Mouse (Mus musculus) right cerebral cortex, postnatal 25 days (tissue): ENCODE measurements around the gene Wfdc16.
"Not testable (repeated sequence)": the region's sequence is repeated elsewhere in the genome, so short reads cannot be mapped to it uniquely, and the experiment has no call there.

ENCODE experiments used
- DNase-seq: peaks from one replicate; pipeline ENCODE4 v3.0.0; 2022

Gene Wfdc16

DNA sequence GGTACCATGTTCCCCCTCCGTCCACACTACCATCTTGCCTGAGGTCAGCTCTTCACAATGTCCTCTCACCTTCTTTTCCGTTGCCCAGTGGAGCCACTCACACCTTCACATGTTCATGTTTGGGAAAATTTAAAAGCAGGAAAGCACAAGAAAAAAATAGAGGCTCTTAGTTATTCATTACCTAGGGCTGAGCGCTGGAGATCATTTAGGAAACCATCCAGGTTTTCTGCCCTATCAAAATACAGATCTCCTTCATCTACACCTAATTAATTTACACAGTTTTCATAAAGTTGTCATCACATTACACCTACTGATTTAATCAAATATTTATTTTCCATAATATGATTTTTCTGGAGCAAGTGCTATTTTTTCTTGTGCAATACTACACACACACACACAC is at the start of gene Wfdc16:
Gene Wfdc16, minus strand, starts transcription at position 101 of the 400 bp plus-strand sequence.
- DNase-seq: no peak

DNA sequence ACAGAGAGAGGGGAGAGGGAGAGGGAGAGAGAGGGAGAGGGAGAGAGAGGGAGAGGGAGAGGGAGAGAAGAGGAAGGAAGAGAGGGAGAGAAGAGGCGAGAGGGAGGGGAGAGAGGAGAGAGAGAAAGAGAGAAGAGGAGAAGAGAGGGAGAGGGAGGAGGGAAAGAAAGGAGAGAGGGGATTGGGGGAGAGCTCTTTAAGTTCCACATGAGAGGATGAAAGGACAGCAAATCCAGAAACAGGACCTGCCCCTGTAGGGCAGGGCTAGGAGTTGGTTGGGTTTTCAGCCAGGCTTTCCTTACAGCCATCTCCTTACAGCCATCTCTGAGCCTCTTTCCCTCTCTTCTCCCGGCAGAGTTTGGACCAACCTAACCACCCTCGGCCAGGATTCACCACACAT is 46.2 kb upstream of the Wfdc16 start, which contains the start of gene Wfdc13:
Gene Wfdc13, plus strand, starts transcription at position 301 of the 400 bp plus-strand sequence.
- DNase-seq: no peak

DNA sequence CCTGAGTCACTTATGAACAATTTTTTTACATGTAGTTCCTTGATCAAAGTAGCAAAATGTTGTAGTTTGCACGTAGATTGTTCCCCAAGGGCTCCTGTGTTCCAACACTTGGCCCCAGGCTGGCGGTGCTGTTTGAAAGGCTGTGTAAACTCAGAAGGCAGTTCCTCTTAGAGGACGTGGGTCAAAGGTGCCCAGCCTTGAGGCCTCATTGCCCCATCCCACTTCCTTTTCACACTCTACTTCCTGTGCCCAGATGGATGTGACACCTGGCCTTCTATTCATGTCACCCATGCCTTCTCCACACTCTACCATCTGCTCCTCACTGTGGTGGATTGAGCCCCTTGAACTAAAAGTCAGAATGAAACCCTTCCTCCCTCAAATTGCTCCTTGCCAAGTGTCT is 41.3 kb upstream of the Wfdc16 start:
- no peak for DNase-seq

GRCm38 (mm10) chr2:164678848-164679625 is 40.4 kb upstream of the Wfdc16 start:
- peak; percentile 31 for DNase-seq

- no peak for DNase-seq
Measured at GRCm38 (mm10) chr2:164676916-164677685, 38.5 kb upstream of the Wfdc16 start.

DNA sequence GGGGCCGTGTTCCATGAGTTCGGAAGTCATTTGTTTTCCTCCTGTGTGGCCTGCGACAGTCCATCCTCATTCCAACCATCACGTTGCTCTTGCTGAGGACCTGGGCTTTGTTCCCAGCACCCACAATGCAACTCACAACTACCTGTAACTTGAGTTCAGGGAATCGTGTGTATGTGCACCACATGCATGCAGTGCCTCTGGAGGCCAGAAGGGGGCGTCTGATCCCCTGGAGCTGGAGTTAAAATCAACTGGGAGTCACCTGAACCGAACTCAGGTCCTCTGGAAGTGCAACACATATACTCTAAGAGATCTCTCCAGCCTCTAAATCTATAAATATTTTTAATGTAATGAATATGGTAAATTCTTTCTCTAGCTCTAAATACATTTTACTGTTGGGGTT is 37.5 kb upstream of the Wfdc16 start:
- DNase-seq: no peak

- no peak for DNase-seq
Measured at GRCm38 (mm10) chr2:164673987-164674386, 35.4 kb upstream of the Wfdc16 start, which contains the start of gene Wfdc11. Gene Wfdc11, minus strand, starts transcription at chr2:164674087.

DNA sequence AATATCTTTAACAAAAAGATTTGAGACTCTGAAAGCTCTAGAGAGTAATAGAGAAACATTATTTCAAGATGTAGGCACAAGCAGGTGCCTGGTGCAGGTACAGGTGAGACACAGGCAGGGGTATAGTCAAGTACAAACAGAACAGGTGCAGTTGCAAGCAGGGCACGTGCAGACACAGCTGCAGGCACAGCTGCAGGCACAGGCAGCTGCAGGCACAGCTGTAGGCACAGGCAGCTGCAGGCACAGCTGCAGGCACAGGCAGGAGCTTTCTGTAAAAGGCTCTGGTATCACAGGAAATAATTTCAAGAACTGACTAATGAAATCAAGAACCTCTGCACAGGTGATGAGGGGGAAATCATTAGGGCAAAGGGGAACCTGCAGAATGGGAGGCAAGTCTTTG is 32.3 kb upstream of the Wfdc16 start:
- no peak for DNase-seq

DNA sequence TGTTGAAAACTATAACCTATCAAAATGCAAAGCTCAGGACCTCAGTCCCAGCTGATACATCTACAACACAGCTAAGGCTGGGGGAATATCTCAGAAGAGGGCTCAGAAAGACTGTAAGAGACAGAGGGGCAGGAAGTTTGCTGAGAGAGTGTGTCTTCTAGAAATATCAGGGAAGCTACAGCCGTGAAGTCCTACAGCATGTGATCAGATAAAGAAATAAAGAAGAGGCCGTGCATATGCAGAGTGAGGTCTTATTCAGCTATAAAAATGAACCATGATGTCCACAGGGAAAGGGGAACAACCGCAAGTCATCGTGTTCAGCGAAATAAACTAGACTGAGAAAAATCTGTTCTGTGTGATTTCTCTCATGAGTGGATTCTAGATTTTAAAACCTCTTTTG is 31.7 kb upstream of the Wfdc16 start:
- no peak for DNase-seq

DNA sequence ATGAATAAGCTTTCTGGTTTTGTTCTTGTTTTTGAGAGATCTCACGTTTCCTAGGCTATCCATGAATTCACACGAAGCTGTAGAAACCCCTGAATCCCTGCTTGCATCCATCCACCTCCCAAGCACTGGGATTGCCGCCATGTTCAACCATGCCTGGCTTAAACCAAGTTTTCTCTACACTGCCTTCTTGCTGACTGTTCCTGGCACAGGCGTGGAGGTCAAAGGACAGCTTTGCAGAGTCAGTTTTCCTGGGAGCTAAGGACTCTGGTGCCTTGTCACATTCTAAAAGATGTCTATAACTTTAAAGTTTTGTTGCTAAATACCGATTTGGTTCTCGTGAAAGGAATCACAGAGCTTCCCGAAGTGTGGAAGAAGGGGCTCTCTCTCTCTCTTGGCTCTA is 26.3 kb upstream of the Wfdc16 start:
- DNase-seq: no peak

DNA sequence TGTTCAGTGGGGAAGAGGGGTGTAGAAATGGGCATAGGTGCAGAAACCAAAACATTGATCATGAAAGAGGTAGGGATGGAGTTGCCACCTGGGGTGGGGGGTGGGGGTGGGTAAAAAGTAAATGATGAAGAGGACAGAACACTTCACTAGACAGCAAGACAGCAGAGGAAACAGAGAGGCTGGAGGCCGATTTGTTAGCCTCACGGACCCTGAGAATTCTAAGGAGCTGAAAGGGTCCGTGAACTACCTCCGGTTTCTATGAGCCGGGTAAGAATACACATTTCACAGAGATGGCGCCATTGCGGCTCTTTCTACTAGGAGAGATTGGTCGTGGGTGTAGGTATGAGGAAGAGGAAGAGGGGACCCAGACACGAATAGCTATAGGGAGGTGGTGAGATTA is 17.9 kb upstream of the Wfdc16 start, which contains the start of gene Wfdc9:
Gene Wfdc9, minus strand, starts transcription at position 101 of the 400 bp plus-strand sequence.
- DNase-seq: no peak

- no peak for DNase-seq
Measured at GRCm38 (mm10) chr2:164655858-164656257, 17.3 kb upstream of the Wfdc16 start, which contains the start of gene Wfdc10. Gene Wfdc10, plus strand, starts transcription at chr2:164656046.

- no peak for DNase-seq
Measured at GRCm38 (mm10) chr2:164641881-164642673, 3.5 kb upstream of the Wfdc16 start.

- DNase-seq: no peak
Measured at GRCm38 (mm10) chr2:164641129-164641528, 2.5 kb upstream of the Wfdc16 start.

- no peak for DNase-seq
Measured at GRCm38 (mm10) chr2:164635266-164635665, 3.3 kb downstream of the Wfdc16 start.

GRCm38 (mm10) chr2:164621775-164622174 is 16.8 kb downstream of the Wfdc16 start:
- no peak for DNase-seq

DNA sequence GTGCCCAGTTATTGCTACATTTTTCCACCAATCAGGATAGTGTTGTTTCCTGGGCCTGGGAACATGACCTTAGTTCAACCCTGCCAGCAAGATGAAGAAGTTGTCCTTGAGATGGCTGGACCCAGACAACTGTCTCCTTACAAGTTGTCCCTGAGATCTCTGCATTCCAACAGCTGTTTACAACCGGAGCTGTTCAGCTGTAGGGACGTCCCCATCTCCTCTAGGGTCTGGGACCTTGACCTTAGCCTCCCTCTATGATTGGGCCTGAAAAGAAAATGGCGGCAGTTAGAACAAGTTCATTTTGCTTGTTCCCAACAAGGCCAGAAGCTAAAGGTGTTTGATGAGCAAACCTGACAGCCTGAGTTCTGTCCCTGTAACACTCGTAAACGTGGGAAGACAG is 19.5 kb downstream of the Wfdc16 start:
- DNase-seq: no peak

- no peak for DNase-seq
Measured at GRCm38 (mm10) chr2:164615386-164615785, 23.2 kb downstream of the Wfdc16 start.

DNA sequence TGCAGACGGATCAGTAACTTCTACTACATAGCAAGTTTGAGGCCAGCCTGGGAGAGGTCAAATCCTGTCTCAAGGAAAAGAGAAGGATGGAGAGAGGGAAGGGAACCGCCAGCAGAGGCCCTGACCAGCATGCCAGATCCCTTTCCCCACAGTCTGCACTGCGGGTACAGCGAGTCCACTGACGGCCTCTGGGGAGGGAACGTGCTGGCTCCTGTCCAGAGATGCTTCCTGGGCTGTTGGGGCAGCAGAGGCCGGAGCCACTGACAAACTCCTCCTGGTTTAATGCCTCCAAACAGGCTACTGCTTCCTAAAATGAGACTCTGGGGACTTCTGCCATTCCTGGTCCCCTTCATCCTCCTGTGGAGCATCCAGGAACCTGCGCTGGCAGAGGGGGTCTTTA is 25.1 kb downstream of the Wfdc16 start, which contains the start of the genes Wfdc6b and Wfdc8:
Gene Wfdc6b, plus strand, starts transcription at position 52 of the 400 bp plus-strand sequence.
Gene Wfdc8, minus strand, starts transcription at position 156 of the 400 bp plus-strand sequence.
- DNase-seq: not testable (repeated sequence)

GRCm38 (mm10) chr2:164608781-164609180 is 29.8 kb downstream of the Wfdc16 start:
- no peak for DNase-seq

GRCm38 (mm10) chr2:164604411-164604810 is 34.2 kb downstream of the Wfdc16 start:
- DNase-seq: no peak

DNA sequence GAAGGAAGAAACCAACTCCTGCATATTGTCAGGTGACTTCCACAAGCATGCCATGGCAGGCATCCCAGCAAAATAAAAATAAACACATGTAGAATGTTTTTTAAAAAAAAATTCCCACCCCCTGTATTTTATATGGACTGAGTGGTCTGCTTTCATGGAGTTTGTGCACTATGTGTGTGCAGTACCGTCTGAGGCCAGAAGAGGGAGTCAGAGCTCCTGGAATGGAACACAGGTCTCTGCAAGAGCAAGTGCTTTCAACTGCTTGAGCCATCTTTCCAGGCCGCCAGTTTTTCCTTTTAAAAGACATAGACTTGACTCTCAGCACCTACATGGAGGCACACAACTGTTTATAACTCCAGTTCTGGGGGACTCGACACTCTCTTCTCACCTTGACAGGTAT is 35.1 kb downstream of the Wfdc16 start:
- no peak for DNase-seq

DNA sequence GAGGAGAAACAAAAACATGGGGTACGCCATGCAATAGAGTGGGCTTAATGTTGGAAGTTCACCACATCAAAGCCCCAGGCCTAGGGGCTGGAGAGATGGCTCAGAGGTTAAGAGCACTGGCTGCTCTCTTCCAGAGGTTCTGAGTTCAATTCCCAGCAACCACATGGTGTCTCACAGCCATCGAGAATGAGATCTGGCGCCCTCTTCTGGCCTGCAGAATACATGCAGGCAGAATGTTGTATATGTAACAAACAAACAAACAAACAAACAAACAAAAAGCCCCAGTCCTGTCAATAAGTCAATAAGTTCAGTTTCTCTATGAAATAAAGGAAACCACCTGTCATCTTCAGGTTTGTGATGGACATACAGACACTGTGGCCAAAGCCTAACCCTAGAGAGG is 38.4 kb downstream of the Wfdc16 start:
- DNase-seq: no peak
